Comparison of ENCODE assay signal across 8 mouse cellular contexts in genomic region chr12:24952147-24952546, GRCm38 (mm10). TPM values are rescaled to one million over a fixed set of nuclear protein-coding genes. Genes with fewer than 3 reads are reported as not detected.
DNase-seq lines count a peak whose midpoint lies in the region; ATAC-seq and TF ChIP-seq lines count a peak whose summit lies in the region.

No protein-coding gene starts in this region.

- ATAC-seq in frontal cortex, adult (ENCODE audit: low TSS enrichment) = peak; percentile 61; the same call in 1 of the 2 replicates
- peak; percentile 39; the same call in 1 of the 2 replicates for ATAC-seq in kidney, embryonic 16.5 days (ENCODE audit: low FRiP score, low TSS enrichment)
- peak; percentile 50; the same call in 1 of the 2 replicates for ATAC-seq in neutrophil, adult 5-6 weeks (ENCODE audit: extremely low read depth, insufficient number of reproducible peaks, low FRiP score, poor library complexity, severe bottlenecking)

- H3K4me2 ChIP-seq in kidney, embryonic 16.5 days (replicated peaks; ENCODE audit: low read depth, low read length) = no peak overlapping the region

- in situ Hi-C loops in ES-E14 (cut with MboI; ENCODE audit: low sequenced_read_pairs in 2 of 2, unreplicated experiment in 2 of 2) = loop anchor here in 1 of 2 experiments (10.0 kb wide), 1 partner anchor 237 kb away; no protein-coding TSS in a partner anchor

- no peaks in the 10 kb centered on the region for H3K9me3 ChIP-seq in ES-E14 (ENCODE audit: control insufficient read depth, insufficient read depth, low read depth, low read length)
- no peaks in the 10 kb centered on the region for H3K9me3 ChIP-seq in kidney, embryonic 16.5 days (ENCODE audit: low read length)

- no peaks in the 10 kb centered on the region for H3K4me1 ChIP-seq in ES-E14 (ENCODE audit: control insufficient read depth in 2 of 2, insufficient read depth in 2 of 2, low read length in 2 of 2, poor library complexity in 1 of 2)
- H3K4me1 ChIP-seq in kidney, embryonic 16.5 days (ENCODE audit: insufficient read depth, low read length) = no peaks in the 10 kb centered on the region
- H3K4me1 ChIP-seq in lung, adult 2 months (ENCODE audit: control insufficient read depth, insufficient read depth, low read length) = no peaks in the 10 kb centered on the region

- H3K27ac ChIP-seq in ES-E14 (ENCODE audit: insufficient read depth, low read depth, low read length, poor library complexity, severe bottlenecking) = no peak overlapping the region
- no peak overlapping the region for H3K27ac ChIP-seq in kidney, embryonic 16.5 days (ENCODE audit: low read length)

- H3K4me3 ChIP-seq in ES-E14 (ENCODE audit: insufficient read depth in 1 of 2, low read depth in 1 of 2, low read length in 2 of 2, poor library complexity in 1 of 2, severe bottlenecking in 1 of 2) = no peak overlapping the region
- H3K4me3 ChIP-seq in kidney, embryonic 16.5 days (ENCODE audit: low read length) = no peak overlapping the region
- no peak overlapping the region for H3K4me3 ChIP-seq in lung, adult 2 months (replicated peaks; ENCODE audit: extremely low read depth, low read depth, low read length)

- peaks cover 5% of the 10 kb centered on the region; the same call in 1 of the 2 replicates for H3K36me3 ChIP-seq in ES-E14 (ENCODE audit: control insufficient read depth, insufficient read depth, low read length, poor library complexity, severe bottlenecking)
- H3K36me3 ChIP-seq in kidney, embryonic 16.5 days (ENCODE audit: insufficient read depth, low read length) = peaks cover 18% of the 10 kb centered on the region

- DNase-seq in 416B (ENCODE audit: low read depth) (peak; percentile 62), ES-E14 (ENCODE audit: low read depth, low spot score) (peak; percentile 64)
- DNase-seq in cerebellum, adult 9-10 months = peak; percentile 34
- DNase-seq in lung, adult 2 months = peak; percentile 50
- DNase-seq in urinary bladder, postnatal 36 days (ENCODE audit: low spot score in 2 of 2) = peak; percentile 38 to 53

- H3K27me3 ChIP-seq in kidney, embryonic 16.5 days (ENCODE audit: insufficient read depth, low read length) = no peaks in the 10 kb centered on the region

- TF ChIP-seq CTCF in lung, adult 2 months (IDR thresholded peaks at IDR 0.05; ENCODE audit: insufficient read depth, low read length) = peak; percentile 80

- H3K9ac ChIP-seq in ES-E14 (ENCODE audit: insufficient read depth, low read depth, low read length, poor library complexity, severe bottlenecking) = no peak overlapping the region
- no peak overlapping the region for H3K9ac ChIP-seq in kidney, embryonic 16.5 days (replicated peaks; ENCODE audit: low read length)

- TF ChIP-seq POLR2A in lung, adult 2 months (IDR thresholded peaks at IDR 0.05; ENCODE audit: borderline replicate concordance, extremely low read depth, low read depth, low read length) = no peak

- 38% methylated on average over 6 of the region's 6 CpGs for WGBS in kidney, embryonic 16.5 days
- 31% methylated on average over 6 of the region's 6 CpGs for WGBS in lung, adult 2 months

TF ChIP-seq in ES-E14, 5 proteins besides CTCF, POLR2A, EP300 and RAD21:
- TF ChIP-seq ZNF384 (IDR thresholded peaks at IDR 0.05; ENCODE audit: low read depth, low read length) (no peak), ZC3H11A (IDR thresholded peaks at IDR 0.05; ENCODE audit: borderline replicate concordance, low read depth, low read length) (peak; percentile 11; the same call in 1 of the 2 replicates), CHD2 (IDR thresholded peaks at IDR 0.05; ENCODE audit: low read depth, low read length) (no peak)
TF ChIP-seq in ES-E14: peak in this region for 1.

RNA-seq across cellular contexts. Expression of gene Kidins220, which starts 22.6 kb away (rescaled TPM):
- 26.1 and 38.0 TPM in 2 replicates for total RNA-seq in ES-E14 (2012; rRNA removed)
- 36.7 and 39.6 TPM in 2 replicates for polyA plus RNA-seq in kidney, embryonic 16.5 days (2015; fragmentation: Nextera tagmentation; extraction: Ambion mirVana)
- 37.8 and 56.5 TPM in 2 replicates for polyA plus RNA-seq in lung, adult 2 months (2012; rRNA removed)
- total RNA-seq in neutrophil, adult 5-6 weeks (2017) = 89.7 and 89.8 TPM in 2 replicates
